Mouse (Mus musculus) heart, adult 2 months (tissue): ENCODE results near the gene Fos. TPM values are rescaled to one million over a fixed set of nuclear protein-coding genes. Genes with fewer than 3 reads are reported as not detected.

Experiments
- DNase-seq, 2 experiments: peaks; one replicate each; pipeline ENCODE4 v3.0.0; 2021
- H3K27ac ChIP-seq: fragments of 200-600 bp; 2 replicates; pipeline ENCODE4 v1.8.1; 2022
- H3K27me3 ChIP-seq: fragments of 200-500 bp; 2 replicates; pipeline ENCODE4 v1.6.1; 2012; ENCODE audit warnings: mild to moderate bottlenecking, low read length, inconsistent platforms, mixed read lengths; ENCODE audit not compliant: control insufficient read depth, insufficient read depth
- H3K36me3 ChIP-seq: fragments of 200-500 bp; 2 replicates; pipeline ENCODE4 v1.6.1; 2012; ENCODE audit warnings: low read length, inconsistent platforms; ENCODE audit not compliant: control insufficient read depth, insufficient read depth
- H3K4me1 ChIP-seq: fragments of 200-500 bp; 2 replicates; pipeline ENCODE4 v1.6.1; 2011; ENCODE audit warnings: low read length; ENCODE audit not compliant: control insufficient read depth, insufficient read depth
- H3K4me3 ChIP-seq: fragments of 200-600 bp; 2 replicates; pipeline ENCODE4 v1.8.1; 2022
- H3K79me2 ChIP-seq: fragments of 200-500 bp; replicated peaks from 2 replicates; pipeline ENCODE4 v1.6.1; 2012; ENCODE audit warnings: mild to moderate bottlenecking, inconsistent platforms, low read length, moderate library complexity, mixed read lengths; ENCODE audit not compliant: control insufficient read depth, insufficient read depth
- H3K9ac ChIP-seq: fragments of 200-500 bp; 2 replicates; pipeline ENCODE4 v1.6.1; 2012; ENCODE audit warnings: low read depth, mild to moderate bottlenecking, control low read depth, inconsistent platforms, low read length, mixed read lengths
- CTCF ChIP-seq: fragments of 200-600 bp; IDR thresholded peaks from 2 replicates; pipeline ENCODE4 v1.8.1; 2022; ENCODE audit warnings: antibody characterized with exemption, mild to moderate bottlenecking, moderate library complexity
- EP300 ChIP-seq: fragments of 200-500 bp; IDR thresholded peaks from 2 replicates; pipeline ENCODE4 v1.6.1; 2011; ENCODE audit warnings: low read depth, low read length, control low read depth; ENCODE audit not compliant: insufficient read depth
- POLR2A ChIP-seq: fragments of 200-500 bp; IDR thresholded peaks from 2 replicates; pipeline ENCODE4 v1.6.1; 2011; ENCODE audit warnings: mild to moderate bottlenecking, low read depth, low read length, control low read depth; ENCODE audit not compliant: insufficient read depth
- WGBS: fragments of 180-500 bp; shearing (Covaris S2); methylation state at CpG from one replicate; pipeline ENCODE4 v1.1.7; 2018; 5-methylcytosine and 5-hydroxymethylcytosine counted together
- intact Hi-C: fragments of 180-260 bp; cut with DNase I; formaldehyde crosslinking; loops from one replicate; pipeline ENCODE4 v1.15.1; 2025
- polyA plus RNA-seq: library from polyadenylated mRNA; depleted of rRNA; stranded (reverse); fragments of >200 nt; gene quantifications from 2 replicates; pipeline ENCODE4 v1.2.3, GENCODE M21; 2012
- total RNA-seq, 2 experiments: library from RNA; stranded (reverse); gene quantifications; 2 replicates each; pipeline ENCODE4 v1.2.3; 2021

Gene Fos
- total and polyA plus RNA-seq, 3 experiments, result 3.0 to 9.1 (median 5.7) TPM

DNA sequence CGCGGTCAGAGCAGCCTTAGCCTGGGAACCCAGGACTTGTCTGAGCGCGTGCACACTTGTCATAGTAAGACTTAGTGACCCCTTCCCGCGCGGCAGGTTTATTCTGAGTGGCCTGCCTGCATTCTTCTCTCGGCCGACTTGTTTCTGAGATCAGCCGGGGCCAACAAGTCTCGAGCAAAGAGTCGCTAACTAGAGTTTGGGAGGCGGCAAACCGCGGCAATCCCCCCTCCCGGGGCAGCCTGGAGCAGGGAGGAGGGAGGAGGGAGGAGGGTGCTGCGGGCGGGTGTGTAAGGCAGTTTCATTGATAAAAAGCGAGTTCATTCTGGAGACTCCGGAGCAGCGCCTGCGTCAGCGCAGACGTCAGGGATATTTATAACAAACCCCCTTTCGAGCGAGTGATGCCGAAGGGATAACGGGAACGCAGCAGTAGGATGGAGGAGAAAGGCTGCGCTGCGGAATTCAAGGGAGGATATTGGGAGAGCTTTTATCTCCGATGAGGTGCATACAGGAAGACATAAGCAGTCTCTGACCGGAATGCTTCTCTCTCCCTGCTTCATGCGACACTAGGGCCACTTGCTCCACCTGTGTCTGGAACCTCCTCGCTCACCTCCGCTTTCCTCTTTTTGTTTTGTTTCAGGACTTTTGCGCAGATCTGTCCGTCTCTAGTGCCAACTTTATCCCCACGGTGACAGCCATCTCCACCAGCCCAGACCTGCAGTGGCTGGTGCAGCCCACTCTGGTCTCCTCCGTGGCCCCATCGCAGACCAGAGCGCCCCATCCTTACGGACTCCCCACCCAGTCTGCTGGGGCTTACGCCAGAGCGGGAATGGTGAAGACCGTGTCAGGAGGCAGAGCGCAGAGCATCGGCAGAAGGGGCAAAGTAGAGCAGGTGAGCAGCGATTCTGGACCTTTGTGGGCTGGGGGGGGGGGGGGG lies 875 bp downstream of the Fos start:
- H3K79me2 ChIP-seq, result no peaks in the 10 kb centered on the region
- H3K27ac ChIP-seq, result peak overlapping the region; percentile 100
- peaks cover 7% of the 10 kb centered on the region for H3K4me1 ChIP-seq
- TF ChIP-seq CTCF, result no peak
- DNase-seq, result peak; percentile 76 to 78
- H3K4me3 ChIP-seq, result peak overlapping the region; percentile 78
- 3% methylated on average over 49 of the region's 49 CpGs for WGBS
- H3K9ac ChIP-seq, result peak overlapping the region; percentile 79
- H3K36me3 ChIP-seq, result no peaks in the 10 kb centered on the region
- no peaks in the 10 kb centered on the region for H3K27me3 ChIP-seq
- intact Hi-C loops, result loop anchor here (1.0 to 10.0 kb wide), 5 partner anchors 11 to 1020 kb away; no protein-coding TSS in a partner anchor

DNA sequence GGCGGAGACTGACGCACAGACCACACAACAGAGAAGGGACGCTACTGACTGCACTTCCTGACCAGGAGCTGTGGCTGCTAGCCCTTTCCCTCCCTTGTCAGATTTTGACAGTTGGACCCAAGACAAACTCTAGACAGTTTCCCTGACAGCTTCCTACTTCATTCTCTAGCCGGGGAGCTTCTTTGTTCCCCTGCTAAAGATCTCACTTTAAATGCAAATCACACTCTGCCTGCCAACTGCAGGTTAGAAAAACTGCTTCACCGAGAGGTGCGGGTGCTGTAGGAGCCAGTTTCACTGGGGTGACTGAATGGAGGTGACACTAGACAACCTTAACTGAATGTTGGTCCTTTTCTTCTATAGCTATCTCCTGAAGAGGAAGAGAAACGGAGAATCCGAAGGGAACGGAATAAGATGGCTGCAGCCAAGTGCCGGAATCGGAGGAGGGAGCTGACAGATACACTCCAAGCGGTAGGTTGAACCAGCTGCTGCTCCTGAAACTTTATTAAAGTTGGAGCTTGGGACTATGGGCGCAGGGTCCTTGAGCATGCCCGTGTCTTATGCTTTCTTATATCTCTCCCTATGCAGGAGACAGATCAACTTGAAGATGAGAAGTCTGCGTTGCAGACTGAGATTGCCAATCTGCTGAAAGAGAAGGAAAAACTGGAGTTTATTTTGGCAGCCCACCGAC lies 1.7 kb downstream of the Fos start:
- WGBS, result 64% methylated on average over 14 of the region's 16 CpGs
- Histone ChIP-seq H3K4me3 (no peak overlapping the region; the same call in 1 of the 2 replicates), H3K27ac (no peak overlapping the region), H3K27me3 (no peaks in the 10 kb centered on the region), H3K9ac (no peak overlapping the region), H3K36me3 (no peaks in the 10 kb centered on the region), H3K4me1 (peaks cover 7% of the 10 kb centered on the region), H3K79me2 (no peaks in the 10 kb centered on the region)
- TF ChIP-seq POLR2A (no peak), EP300 (no peak), CTCF (no peak)
- intact Hi-C loops, result loop anchor here (10.0 kb wide), 1 partner anchor 1019 kb away; no protein-coding TSS in a partner anchor
- no peak for DNase-seq

DNA sequence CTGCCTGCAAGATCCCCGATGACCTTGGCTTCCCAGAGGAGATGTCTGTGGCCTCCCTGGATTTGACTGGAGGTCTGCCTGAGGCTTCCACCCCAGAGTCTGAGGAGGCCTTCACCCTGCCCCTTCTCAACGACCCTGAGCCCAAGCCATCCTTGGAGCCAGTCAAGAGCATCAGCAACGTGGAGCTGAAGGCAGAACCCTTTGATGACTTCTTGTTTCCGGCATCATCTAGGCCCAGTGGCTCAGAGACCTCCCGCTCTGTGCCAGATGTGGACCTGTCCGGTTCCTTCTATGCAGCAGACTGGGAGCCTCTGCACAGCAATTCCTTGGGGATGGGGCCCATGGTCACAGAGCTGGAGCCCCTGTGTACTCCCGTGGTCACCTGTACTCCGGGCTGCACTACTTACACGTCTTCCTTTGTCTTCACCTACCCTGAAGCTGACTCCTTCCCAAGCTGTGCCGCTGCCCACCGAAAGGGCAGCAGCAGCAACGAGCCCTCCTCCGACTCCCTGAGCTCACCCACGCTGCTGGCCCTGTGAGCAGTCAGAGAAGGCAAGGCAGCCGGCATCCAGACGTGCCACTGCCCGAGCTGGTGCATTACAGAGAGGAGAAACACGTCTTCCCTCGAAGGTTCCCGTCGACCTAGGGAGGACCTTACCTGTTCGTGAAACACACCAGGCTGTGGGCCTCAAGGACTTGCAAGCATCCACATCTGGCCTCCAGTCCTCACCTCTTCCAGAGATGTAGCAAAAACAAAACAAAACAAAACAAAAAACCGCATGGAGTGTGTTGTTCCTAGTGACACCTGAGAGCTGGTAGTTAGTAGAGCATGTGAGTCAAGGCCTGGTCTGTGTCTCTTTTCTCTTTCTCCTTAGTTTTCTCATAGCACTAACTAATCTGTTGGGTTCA lies 2.5 kb downstream of the Fos start:
- TF ChIP-seq EP300 (no peak), POLR2A (no peak)
- WGBS, result 83% methylated on average over 23 of the region's 23 CpGs
- Histone ChIP-seq H3K79me2 (no peaks in the 10 kb centered on the region), H3K9ac (no peak overlapping the region), H3K4me3 (no peak overlapping the region), H3K4me1 (peaks cover 7% of the 10 kb centered on the region), H3K36me3 (no peaks in the 10 kb centered on the region), H3K27me3 (no peaks in the 10 kb centered on the region), H3K27ac (no peak overlapping the region)
- intact Hi-C loops, result loop anchor here (10.0 kb wide), 1 partner anchor 1019 kb away; no protein-coding TSS in a partner anchor
- DNase-seq, result no peak

GRCm38 (mm10) chr12:85477219-85477618 lies 3.5 kb downstream of the Fos start:
- Histone ChIP-seq H3K4me3 (no peak overlapping the region), H3K27me3 (no peaks in the 10 kb centered on the region), H3K4me1 (peaks cover 5% of the 10 kb centered on the region), H3K79me2 (no peaks in the 10 kb centered on the region), H3K27ac (no peak overlapping the region), H3K36me3 (no peaks in the 10 kb centered on the region), H3K9ac (no peak overlapping the region)
- 93% methylated on average over 4 of the region's 4 CpGs for WGBS
- TF ChIP-seq EP300 (no peak), CTCF (no peak), POLR2A (no peak)
- intact Hi-C loops, result loop anchor here (10.0 kb wide), 1 partner anchor 1018 kb away; no protein-coding TSS in a partner anchor
- no peak for DNase-seq

DNA sequence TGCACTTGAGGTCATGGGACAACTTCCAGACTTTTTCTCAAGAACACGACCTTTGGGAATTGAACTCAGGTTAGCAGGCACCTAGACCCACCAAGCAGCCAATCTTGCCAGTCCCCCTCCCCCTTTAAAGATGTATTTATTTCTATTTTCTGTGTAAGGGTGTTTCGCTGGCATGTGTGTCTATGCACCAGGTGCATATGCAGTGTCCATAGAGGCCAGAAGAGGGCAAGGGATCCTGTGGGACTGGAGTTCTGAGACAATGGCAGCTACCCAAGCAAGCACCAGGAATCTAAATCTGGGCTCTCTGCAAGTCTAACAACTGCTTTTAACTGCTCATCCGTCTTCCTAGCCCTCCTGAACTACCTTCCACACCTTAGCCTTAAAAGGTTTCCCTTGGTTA lies 4.1 kb downstream of the Fos start:
- TF ChIP-seq EP300 (no peak), CTCF (no peak), POLR2A (no peak)
- H3K4me3 ChIP-seq, result no peak overlapping the region
- no peaks in the 10 kb centered on the region for H3K27me3 ChIP-seq
- DNase-seq, result no peak
- no peak overlapping the region for H3K9ac ChIP-seq
- no peaks in the 10 kb centered on the region for H3K36me3 ChIP-seq
- H3K27ac ChIP-seq, result no peak overlapping the region
- WGBS, result 79% methylated on average over 3 of the region's 3 CpGs
- intact Hi-C loops, result loop anchor here (10.0 kb wide), 1 partner anchor 1017 kb away; no protein-coding TSS in a partner anchor
- H3K4me1 ChIP-seq, result peaks cover 5% of the 10 kb centered on the region
- no peaks in the 10 kb centered on the region for H3K79me2 ChIP-seq
